Mouse (Mus musculus) forebrain, embryonic 15.5 days (tissue): ENCODE results near the gene Stx1a. TPM values are rescaled to one million over a fixed set of nuclear protein-coding genes. Genes with fewer than 3 reads are reported as not detected.
"Not testable (repeated sequence)": the region's sequence is repeated elsewhere in the genome, so short reads cannot be mapped to it uniquely, and the experiment has no call there.

Experiments
- ATAC-seq: fragments of 200-750 bp; cut with Nextera tagmentation; replicated peaks from 2 replicates; pipeline ENCODE4 v1.8.0; 2017; ENCODE audit warnings: mild to moderate bottlenecking, moderate TSS enrichment, moderate library complexity
- H3K27ac ChIP-seq: fragments of 300-500 bp; sonication (generic); replicated peaks from 2 replicates; pipeline ENCODE4 v1.5.1; 2015; ENCODE audit warnings: mild to moderate bottlenecking, inconsistent platforms
- H3K27me3 ChIP-seq: fragments of 300-500 bp; sonication (generic); 2 replicates; pipeline ENCODE4 v1.6.1; 2015; ENCODE audit warnings: inconsistent platforms
- H3K36me3 ChIP-seq: fragments of 300-500 bp; sonication (generic); 2 replicates; pipeline ENCODE4 v1.6.1; 2015; ENCODE audit warnings: mild to moderate bottlenecking, inconsistent platforms
- H3K4me1 ChIP-seq: fragments of 300-500 bp; sonication (generic); 2 replicates; pipeline ENCODE4 v1.6.1; 2015; ENCODE audit warnings: inconsistent platforms
- H3K4me2 ChIP-seq: fragments of 300-500 bp; sonication (generic); replicated peaks from 2 replicates; pipeline ENCODE4 v1.6.1; 2015; ENCODE audit warnings: mild to moderate bottlenecking, inconsistent platforms
- H3K4me3 ChIP-seq: fragments of 300-500 bp; sonication (generic); 2 replicates; pipeline ENCODE4 v1.5.1; 2015; ENCODE audit warnings: mild to moderate bottlenecking, inconsistent platforms
- H3K9ac ChIP-seq: fragments of 300-500 bp; sonication (generic); replicated peaks from 2 replicates; pipeline ENCODE4 v1.6.1; 2015; ENCODE audit warnings: mild to moderate bottlenecking, inconsistent platforms
- H3K9me3 ChIP-seq: fragments of 300-500 bp; sonication (generic); 2 replicates; pipeline ENCODE4 v1.6.1; 2016; ENCODE audit warnings: inconsistent platforms
- WGBS: fragments of 180-500 bp; shearing (Covaris S2); methylation state at CpG from one replicate; pipeline ENCODE4 v1.1.7; 2015; ENCODE audit warnings: mixed read lengths; 5-methylcytosine and 5-hydroxymethylcytosine counted together
- polyA plus RNA-seq: library from polyadenylated mRNA; unstranded; fragments of >200 nt; fragmentation: Nextera tagmentation; extraction: Ambion mirVana; gene quantifications from 2 replicates; pipeline ENCODE4 v1.2.1, GENCODE M21; 2015

Gene Stx1a
- polyA plus RNA-seq, 1 experiment from 2014 or later, result 78.6 TPM

- Histone ChIP-seq H3K9ac (no peak overlapping the region), H3K4me1 (peaks cover 14% of the 10 kb centered on the region), H3K27ac (no peak overlapping the region), H3K27me3 (no peaks in the 10 kb centered on the region), H3K36me3 (no peaks in the 10 kb centered on the region), H3K4me3 (no peak overlapping the region), H3K9me3 (no peaks in the 10 kb centered on the region), H3K4me2 (no peak overlapping the region)
- 57% methylated on average over 18 of the region's 18 CpGs for WGBS
- ATAC-seq, result no peak
These were observed 5.9 kb downstream of the Stx1a start for GRCm38 (mm10) chr5:135029007-135029854.

- 90% methylated on average over 5 of the region's 5 CpGs for WGBS
- H3K4me2 ChIP-seq, result no peak overlapping the region
- H3K27ac ChIP-seq, result no peak overlapping the region
- no peak overlapping the region for H3K4me3 ChIP-seq
- no peak for ATAC-seq
- no peaks in the 10 kb centered on the region for H3K9me3 ChIP-seq
- peaks cover 10% of the 10 kb centered on the region; the same call in 1 of the 2 replicates for H3K4me1 ChIP-seq
- no peaks in the 10 kb centered on the region for H3K27me3 ChIP-seq
- H3K9ac ChIP-seq, result no peak overlapping the region
- H3K36me3 ChIP-seq, result no peaks in the 10 kb centered on the region
These were observed 9.3 kb downstream of the Stx1a start for GRCm38 (mm10) chr5:135032581-135032980.

- ATAC-seq, result no peak
- no peaks in the 10 kb centered on the region for H3K36me3 ChIP-seq
- H3K27me3 ChIP-seq, result no peaks in the 10 kb centered on the region
- H3K9me3 ChIP-seq, result no peaks in the 10 kb centered on the region
- no peak overlapping the region for H3K27ac ChIP-seq
- no peak overlapping the region for H3K9ac ChIP-seq
- WGBS, result 95% methylated on average over 2 of the region's 2 CpGs
- no peak overlapping the region for H3K4me3 ChIP-seq
- H3K4me2 ChIP-seq, result no peak overlapping the region
- no peaks in the 10 kb centered on the region for H3K4me1 ChIP-seq
These were observed 11.3 kb downstream of the Stx1a start for GRCm38 (mm10) chr5:135034593-135034992.

GRCm38 (mm10) chr5:135035608-135036359 lies 12.5 kb downstream of the Stx1a start:
- Histone ChIP-seq H3K4me3 (no peak overlapping the region), H3K27ac (no peak overlapping the region), H3K4me1 (no peaks in the 10 kb centered on the region), H3K9ac (no peak overlapping the region), H3K36me3 (no peaks in the 10 kb centered on the region), H3K27me3 (no peaks in the 10 kb centered on the region), H3K9me3 (no peaks in the 10 kb centered on the region), H3K4me2 (no peak overlapping the region)
- ATAC-seq, result no peak
- WGBS, result 69% methylated on average over 18 of the region's 18 CpGs

GRCm38 (mm10) chr5:135037946-135038345 lies 14.7 kb downstream of the Stx1a start:
- Histone ChIP-seq H3K4me2 (no peak overlapping the region), H3K4me1 (no peaks in the 10 kb centered on the region), H3K36me3 (no peaks in the 10 kb centered on the region), H3K27ac (no peak overlapping the region), H3K4me3 (no peak overlapping the region), H3K27me3 (no peaks in the 10 kb centered on the region), H3K9me3 (no peaks in the 10 kb centered on the region), H3K9ac (no peak overlapping the region)
- WGBS, result 89% methylated on average over 3 of the region's 3 CpGs
- no peak for ATAC-seq

- no peaks in the 10 kb centered on the region for H3K27me3 ChIP-seq
- no peak overlapping the region for H3K4me2 ChIP-seq
- no peak overlapping the region for H3K9ac ChIP-seq
- H3K36me3 ChIP-seq, result no peaks in the 10 kb centered on the region
- ATAC-seq, result no peak
- WGBS, result 89% methylated on average over 9 of the region's 9 CpGs
- H3K4me3 ChIP-seq, result no peak overlapping the region
- no peaks in the 10 kb centered on the region for H3K4me1 ChIP-seq
- H3K9me3 ChIP-seq, result no peaks in the 10 kb centered on the region
- H3K27ac ChIP-seq, result no peak overlapping the region
These were observed 16.3 kb downstream of the Stx1a start for GRCm38 (mm10) chr5:135039541-135039940.

GRCm38 (mm10) chr5:135040059-135040458 lies 16.8 kb downstream of the Stx1a start:
- Histone ChIP-seq H3K4me3 (no peak overlapping the region), H3K4me2 (no peak overlapping the region), H3K4me1 (no peaks in the 10 kb centered on the region), H3K9me3 (no peaks in the 10 kb centered on the region), H3K27ac (no peak overlapping the region), H3K9ac (no peak overlapping the region), H3K27me3 (no peaks in the 10 kb centered on the region), H3K36me3 (no peaks in the 10 kb centered on the region)
- no peak for ATAC-seq
- 41% methylated on average over 6 of the region's 6 CpGs for WGBS

GRCm38 (mm10) chr5:135040777-135041176 lies 17.5 kb downstream of the Stx1a start:
- WGBS, result 84% methylated on average over 11 of the region's 11 CpGs
- H3K27me3 ChIP-seq, result no peaks in the 10 kb centered on the region
- H3K4me1 ChIP-seq, result no peaks in the 10 kb centered on the region
- no peak overlapping the region for H3K27ac ChIP-seq
- ATAC-seq, result no peak
- H3K4me3 ChIP-seq, result no peak overlapping the region
- H3K4me2 ChIP-seq, result no peak overlapping the region
- no peak overlapping the region for H3K9ac ChIP-seq
- 0 out of 2 replicates have a peak, but pooled peaks cover 4% of the 10 kb centered on the region for H3K36me3 ChIP-seq
- H3K9me3 ChIP-seq, result no peaks in the 10 kb centered on the region

- WGBS, result 21% methylated on average over 21 of the region's 21 CpGs
- 0 out of 2 replicates have a peak, but pooled peaks cover 5% of the 10 kb centered on the region for H3K36me3 ChIP-seq
- no peak for ATAC-seq
These were observed 19.0 kb downstream of the Stx1a start for GRCm38 (mm10) chr5:135042105-135042788.

GRCm38 (mm10) chr5:135044575-135044974 lies 21.3 kb downstream of the Stx1a start:
- H3K27me3 ChIP-seq, result no peaks in the 10 kb centered on the region
- 84% methylated on average over 3 of the region's 3 CpGs for WGBS
- ATAC-seq, result no peak
- H3K9ac ChIP-seq, result no peak overlapping the region
- H3K9me3 ChIP-seq, result no peaks in the 10 kb centered on the region
- no peak overlapping the region for H3K4me2 ChIP-seq
- no peak overlapping the region for H3K4me3 ChIP-seq
- no peak overlapping the region for H3K27ac ChIP-seq
- H3K4me1 ChIP-seq, result no peaks in the 10 kb centered on the region
- peaks cover 9% of the 10 kb centered on the region; the same call in 1 of the 2 replicates for H3K36me3 ChIP-seq

More at GRCm38 (mm10) chr5:135042105-135042788, 19.0 kb downstream of the Stx1a start:
- Histone ChIP-seq H3K4me2 (no peak overlapping the region), H3K9ac (no peak overlapping the region), H3K27me3 (no peaks in the 10 kb centered on the region), H3K9me3 (no peaks in the 10 kb centered on the region), H3K27ac (no peak overlapping the region), H3K4me3 (no peak overlapping the region), H3K4me1 (no peaks in the 10 kb centered on the region)

- whole genome bisulfite sequencing, result 94% methylated on average over 5 of the region's 5 CpGs
- Histone ChIP-seq H3K27ac (no peak overlapping the region), H3K4me1 (no peaks in the 10 kb centered on the region), H3K4me2 (no peak overlapping the region), H3K4me3 (no peak overlapping the region), H3K9ac (no peak overlapping the region), H3K36me3 (peaks cover 17% of the 10 kb centered on the region; the same call in 1 of the 2 replicates), H3K27me3 (no peaks in the 10 kb centered on the region), H3K9me3 (no peaks in the 10 kb centered on the region)
- no peak for ATAC-seq
These were observed 25.3 kb downstream of the Stx1a start for GRCm38 (mm10) chr5:135048539-135048938.

GRCm38 (mm10) chr5:135049268-135049667 lies 26.0 kb downstream of the Stx1a start:
- H3K27ac ChIP-seq, H3K4me3 ChIP-seq, H3K4me2 ChIP-seq, ATAC-seq, H3K27me3 ChIP-seq, H3K9ac ChIP-seq, H3K9me3 ChIP-seq, H3K4me1 ChIP-seq: not testable (repeated sequence)
- 86% methylated on average over 6 of the region's 6 CpGs for WGBS
- H3K36me3 ChIP-seq, result peaks cover 21% of the 10 kb centered on the region; the same call in 1 of the 2 replicates
